Comparison of ENCODE assay signal across 10 mouse cellular contexts in the genomic region with DNA sequence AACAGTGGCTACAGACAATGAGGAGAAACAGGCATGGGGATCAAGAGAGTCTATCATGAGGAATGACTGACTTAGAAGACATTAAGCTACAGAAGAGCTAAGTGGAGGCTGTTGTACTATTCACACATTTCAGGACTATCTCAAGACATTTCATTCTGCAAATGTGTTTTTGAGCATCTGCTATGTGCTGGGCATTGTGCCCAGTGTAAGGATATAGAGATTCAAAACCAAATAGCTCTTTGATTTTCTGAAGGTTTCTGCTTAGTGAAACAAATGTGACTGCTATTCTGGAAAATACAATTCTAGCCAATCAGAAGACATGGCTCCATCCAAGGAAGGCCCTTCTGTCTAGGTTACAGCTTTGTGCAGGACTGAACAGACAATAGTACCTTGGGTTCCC. TPM values are rescaled to one million over a fixed set of nuclear protein-coding genes. Genes with fewer than 3 reads are reported as not detected.
DNase-seq lines count a peak whose midpoint lies in the region; ATAC-seq lines count a peak whose summit lies in the region.
"Had no signal": no experiment of that assay in that cellular context is flagged by ENCODE, and none has a peak within 500 bp of the region (broad histone marks: within the 10 kb centered on the region; RNA-seq: fewer than 3 reads in every experiment).

No protein-coding gene starts in this region.

- intact Hi-C loops in left cerebral cortex, postnatal 4 days (cut with DNase I), result loop anchor here (10.0 kb wide), 1 partner anchor 70 kb away; no protein-coding TSS in a partner anchor
- intact Hi-C loops in left cerebral cortex, postnatal 10 days (cut with DNase I), result no loop called here

- peak; percentile 91 for ATAC-seq in frontal cortex, adult (ENCODE audit: low TSS enrichment)
- ATAC-seq: CD4-positive, CD25-positive, alpha-beta regulatory T cell, adult 4 months; inflammation-experienced regulatory T-cells, adult 6 months had no signal

- DNase-seq in left cerebral cortex, adult 11 months (ENCODE audit: low spot score), result peak; percentile 47
- no peak for DNase-seq in left cerebral cortex, postnatal 4 days
- DNase-seq in left cerebral cortex, postnatal 10 days (ENCODE audit: extremely low spot score in 1 of 2, low spot score in 2 of 2), result peak; percentile 37 to 71
- DNase-seq in kidney, adult 11 months, result no peak
- DNase-seq in thymus, postnatal 4 days, result no peak
- DNase-seq in adrenal gland, adult 8-10 months, result no peak
- DNase-seq: kidney, postnatal 10 days had no signal

RNA-seq across cellular contexts. Expression of gene Zhx3, which starts 18.1 kb away (rescaled TPM):
- 10 to 100 TPM; 68.2 to 68.4 TPM for total RNA-seq in left cerebral cortex, postnatal 4 days (2021)
- total RNA-seq in left cerebral cortex, postnatal 10 days (2021), result 10 to 100 TPM; 66.7 to 78.4 TPM
- total RNA-seq in adrenal gland, adult 8-10 months (2022), result 10 to 100 TPM; 66.1 to 97.0 (median 75.6) TPM

RNA-seq across cellular contexts. Expression of gene Lpin3, which starts 25.8 kb away (rescaled TPM):
- under 1 TPM; 0.16 to 0.36 TPM for total RNA-seq in left cerebral cortex, postnatal 4 days (2021)
- under 1 TPM; 0.34 to 0.36 TPM for total RNA-seq in left cerebral cortex, postnatal 10 days (2021)
- total RNA-seq in adrenal gland, adult 8-10 months (2022), result 10 to 100 TPM; 39.0 to 84.3 (median 50.2) TPM

RNA-seq across cellular contexts. Expression of gene Emilin3, which starts 57.4 kb away (rescaled TPM):
- under 1 TPM; 0.20 to 0.26 TPM for total RNA-seq in left cerebral cortex, postnatal 4 days (2021)
- total RNA-seq in left cerebral cortex, postnatal 10 days (2021), result under 1 TPM; 0.47 to 0.66 TPM
- not detected for total RNA-seq in adrenal gland, adult 8-10 months (2022)

Comparison
In these comparisons a context has a peak if more than half of its experiments do, and no peak if none do; other contexts are left out.
1. DNase-seq: peak in left cerebral cortex, adult 11 months (single experiment) and left cerebral cortex, postnatal 10 days (2 of 2); none in left cerebral cortex, postnatal 4 days (single experiment), kidney, adult 11 months (single experiment), thymus, postnatal 4 days (single experiment) and adrenal gland, adult 8-10 months (single experiment).
2. RNA of gene Lpin3, which starts 25.8 kb away (total RNA-seq): 39.0 to 84.3 TPM in adrenal gland, adult 8-10 months; 0.34 to 0.36 TPM in left cerebral cortex, postnatal 10 days and 0.16 to 0.36 TPM in left cerebral cortex, postnatal 4 days; every median in the first group is over 10 times any median in the second.